Mouse (Mus musculus) lung, postnatal 0 days (tissue): ENCODE results near the gene Tbc1d30. TPM values are rescaled to one million over a fixed set of nuclear protein-coding genes. Genes with fewer than 3 reads are reported as not detected.
A peak's percentile ranks its signal among the peaks of the same experiment; 100 is the strongest.

ENCODE experiments used
- ATAC-seq: fragments of 200-750 bp; cut with Nextera tagmentation; 2 replicates; pipeline ENCODE4 v1.8.0; 2017; ENCODE audit warnings: moderate library complexity
- DNase-seq: peaks from one replicate; pipeline ENCODE4 v3.0.0-alpha.2; 2016; ENCODE audit warnings: low spot score
- H3K27ac ChIP-seq: fragments of 300-500 bp; sonication (generic); 2 replicates; pipeline ENCODE4 v1.5.1; 2014; ENCODE audit warnings: antibody characterized with exemption, mild to moderate bottlenecking, low read length, mixed read lengths
- H3K27me3 ChIP-seq: fragments of 300-500 bp; sonication (generic); replicated peaks from 2 replicates; pipeline ENCODE4 v1.6.1; 2014; ENCODE audit warnings: low read length, mixed read lengths; ENCODE audit not compliant: insufficient read depth
- H3K36me3 ChIP-seq: fragments of 300-500 bp; sonication (generic); 2 replicates; pipeline ENCODE4 v1.6.1; 2014; ENCODE audit warnings: low read length, mixed read lengths; ENCODE audit not compliant: insufficient read depth
- H3K4me1 ChIP-seq: fragments of 300-500 bp; sonication (generic); 2 replicates; pipeline ENCODE4 v1.6.1; 2014; ENCODE audit warnings: antibody characterized with exemption, low read depth, low read length, mixed read lengths; ENCODE audit not compliant: insufficient read depth
- H3K4me2 ChIP-seq: fragments of 300-500 bp; sonication (generic); replicated peaks from 2 replicates; pipeline ENCODE4 v1.6.1; 2014; ENCODE audit warnings: low read depth, mild to moderate bottlenecking, low read length, moderate library complexity, mixed read lengths
- H3K4me3 ChIP-seq: fragments of 300-500 bp; sonication (generic); 2 replicates; pipeline ENCODE4 v1.5.1; 2014; ENCODE audit warnings: low read depth, low read length
- H3K9ac ChIP-seq: fragments of 300-500 bp; sonication (generic); replicated peaks from 2 replicates; pipeline ENCODE4 v1.6.1; 2014; ENCODE audit warnings: low read depth, mild to moderate bottlenecking
- H3K9me3 ChIP-seq: fragments of 300-500 bp; sonication (generic); 2 replicates; pipeline ENCODE4 v1.6.1; 2016; ENCODE audit warnings: low read length, mixed read lengths
- CTCF ChIP-seq: IDR thresholded peaks from 2 replicates; pipeline ENCODE4 v1.5.1; 2016; ENCODE audit warnings: antibody characterized with exemption, mild to moderate bottlenecking
- EP300 ChIP-seq: IDR thresholded peaks from 2 replicates; pipeline ENCODE4 v1.6.1; 2016; ENCODE audit warnings: antibody characterized with exemption, mild to moderate bottlenecking, control low read depth
- WGBS: fragments of 180-500 bp; shearing (Covaris S2); extraction: QIAGEN DNeasy Blood & Tissue Kit; methylation state at CpG from one replicate; pipeline ENCODE4 v1.1.7; 2014; 5-methylcytosine and 5-hydroxymethylcytosine counted together
- polyA plus RNA-seq: library from polyadenylated mRNA; unstranded; fragments of >200 nt; fragmentation: Nextera tagmentation; extraction: Ambion mirVana; gene quantifications from 2 replicates; pipeline ENCODE4 v1.2.1, GENCODE M21; 2015

Tbc1d30 gene
- polyA plus RNA-seq, 1 experiment from 2014 or later: 4.4 TPM

DNA sequence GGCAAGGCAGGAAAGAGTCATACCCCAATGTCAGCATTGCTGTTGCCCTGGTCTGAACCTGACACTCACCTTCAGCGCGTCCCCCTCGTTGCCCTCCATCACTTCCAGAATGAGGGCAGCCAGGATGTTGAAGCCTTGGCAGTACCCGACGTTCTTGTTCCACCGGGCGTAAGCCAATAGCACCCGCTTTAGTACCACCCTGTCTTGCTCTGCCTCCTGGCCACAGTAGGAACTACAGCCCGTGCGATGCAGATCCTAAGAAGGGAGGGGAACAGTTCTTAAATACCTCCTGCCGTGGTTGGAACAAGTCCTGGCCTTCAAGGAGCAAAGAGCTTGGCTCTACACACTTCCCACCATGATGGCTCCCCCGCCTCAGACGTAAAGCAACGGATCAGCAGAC is 49.2 kb downstream of the Tbc1d30 start:
- 85% methylated on average over 14 of the region's 14 CpGs for WGBS
- Histone ChIP-seq H3K4me2 (no peak overlapping the region), H3K4me3 (no peak overlapping the region), H3K27ac (no peak overlapping the region), H3K9ac (no peak overlapping the region), H3K27me3 (no peaks in the 10 kb centered on the region), H3K36me3 (no peaks in the 10 kb centered on the region), H3K4me1 (no peaks in the 10 kb centered on the region), H3K9me3 (no peaks in the 10 kb centered on the region)
- no peak for DNase-seq
- ATAC-seq: no peak
- no peak for TF ChIP-seq EP300
- no peak for TF ChIP-seq CTCF

- Histone ChIP-seq H3K27ac (no peak overlapping the region), H3K27me3 (no peaks in the 10 kb centered on the region), H3K4me1 (no peaks in the 10 kb centered on the region), H3K36me3 (no peaks in the 10 kb centered on the region), H3K9me3 (no peaks in the 10 kb centered on the region), H3K4me3 (no peak overlapping the region), H3K4me2 (no peak overlapping the region), H3K9ac (no peak overlapping the region)
- DNase-seq (no peak), ATAC-seq (no peak)
- WGBS: 79% methylated on average over 7 of the region's 7 CpGs
- TF ChIP-seq EP300: no peak
- TF ChIP-seq CTCF: no peak
Observed at GRCm38 (mm10) chr10:121300659-121301058, 50.4 kb downstream of the Tbc1d30 start.

DNA sequence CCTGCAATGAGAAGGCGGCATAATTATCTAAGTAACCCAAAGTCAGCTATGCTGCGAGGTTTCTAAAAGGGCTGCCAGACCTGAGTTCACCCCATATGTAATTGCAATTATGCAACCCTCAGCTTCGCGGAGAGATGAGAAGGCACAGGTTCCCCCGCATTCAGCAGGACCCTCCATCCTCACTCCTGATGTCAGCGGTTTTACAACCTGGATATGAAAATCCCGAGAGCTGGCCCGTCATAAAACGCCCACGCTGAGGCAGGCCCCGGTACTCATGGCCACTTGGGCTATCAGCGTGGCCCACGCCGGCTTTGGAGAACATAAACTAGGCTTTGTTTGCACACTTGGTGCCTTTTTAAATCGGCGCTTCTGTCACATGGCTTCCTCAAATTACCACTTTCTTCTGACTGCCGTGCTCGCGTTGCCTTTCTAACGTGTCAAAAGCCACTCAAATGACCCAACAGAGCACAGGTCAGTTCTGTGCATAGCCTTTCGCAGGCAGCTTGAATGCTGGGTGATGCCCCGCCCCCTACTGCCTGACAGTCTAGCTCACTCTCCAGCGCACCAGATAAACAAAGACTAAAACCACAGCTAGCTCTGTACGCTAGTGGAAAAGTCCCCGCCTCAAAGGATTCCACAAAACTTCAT is 53.9 kb downstream of the Tbc1d30 start:
- Histone ChIP-seq H3K4me3 (no peak overlapping the region), H3K36me3 (no peaks in the 10 kb centered on the region; the same call in 1 of the 2 replicates), H3K4me2 (peak overlapping the region; percentile 49), H3K27ac (no peak overlapping the region; the same call in 1 of the 2 replicates), H3K9ac (no peak overlapping the region), H3K27me3 (no peaks in the 10 kb centered on the region), H3K9me3 (no peaks in the 10 kb centered on the region), H3K4me1 (no peaks in the 10 kb centered on the region)
- ATAC-seq: peak; percentile 93
- no peak for TF ChIP-seq EP300
- TF ChIP-seq CTCF: peak; percentile 37
- WGBS: 16% methylated on average over 25 of the region's 25 CpGs
- peak; percentile 85 for DNase-seq

DNA sequence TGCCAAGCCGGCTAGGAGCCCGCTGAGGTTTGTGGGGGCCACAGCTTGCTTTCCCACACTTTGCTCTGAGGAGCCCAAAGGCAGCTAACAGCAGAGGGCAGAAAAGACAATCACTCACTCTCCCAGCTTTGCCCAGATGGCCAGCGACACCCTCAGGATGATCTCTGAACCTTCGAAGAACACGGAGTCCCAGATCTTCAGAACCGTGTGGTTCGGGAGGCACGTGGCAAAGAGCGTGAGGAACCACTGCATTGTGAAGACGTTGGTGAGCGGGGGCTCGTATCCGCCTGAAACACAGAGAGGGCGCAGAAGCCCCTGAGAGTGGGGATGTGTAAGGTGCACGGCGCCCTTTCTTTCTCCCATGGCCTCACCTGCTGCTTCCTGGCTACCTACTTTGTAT is 56.6 kb downstream of the Tbc1d30 start:
- Histone ChIP-seq H3K4me1 (no peaks in the 10 kb centered on the region), H3K27me3 (no peaks in the 10 kb centered on the region), H3K9me3 (no peaks in the 10 kb centered on the region), H3K36me3 (no peaks in the 10 kb centered on the region; the same call in 1 of the 2 replicates), H3K4me2 (no peak overlapping the region), H3K9ac (no peak overlapping the region), H3K4me3 (no peak overlapping the region), H3K27ac (no peak overlapping the region)
- no peak for DNase-seq
- no peak for ATAC-seq
- TF ChIP-seq CTCF: peak; percentile 29
- TF ChIP-seq EP300: no peak
- WGBS: 65% methylated on average over 16 of the region's 16 CpGs

DNA sequence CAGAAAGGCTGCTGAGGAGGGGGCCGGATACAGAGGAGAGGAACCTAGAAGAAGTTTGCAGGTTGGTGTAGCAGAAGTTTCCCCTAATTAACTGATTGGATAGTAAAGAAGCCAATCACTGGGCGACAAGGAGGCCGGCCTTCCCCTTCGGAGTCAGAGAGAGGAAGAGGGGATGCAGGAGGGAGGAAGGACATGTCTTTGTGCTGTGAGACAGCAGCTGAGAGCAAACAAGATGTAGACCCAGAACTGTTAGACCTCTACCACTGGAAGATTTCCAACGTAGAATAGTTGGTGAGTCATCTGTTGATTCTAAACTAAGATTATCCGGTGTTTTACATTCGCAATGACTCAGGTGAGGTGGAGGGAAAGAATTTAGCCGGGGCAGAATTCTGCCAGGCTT is 57.2 kb downstream of the Tbc1d30 start:
- Histone ChIP-seq H3K4me2 (no peak overlapping the region), H3K4me3 (no peak overlapping the region), H3K9me3 (no peaks in the 10 kb centered on the region), H3K9ac (no peak overlapping the region), H3K27ac (no peak overlapping the region), H3K27me3 (no peaks in the 10 kb centered on the region), H3K36me3 (no peaks in the 10 kb centered on the region; the same call in 1 of the 2 replicates), H3K4me1 (no peaks in the 10 kb centered on the region)
- ATAC-seq: no peak
- no peak for DNase-seq
- TF ChIP-seq CTCF (no peak), EP300 (no peak)
- WGBS: 57% methylated on average over 8 of the region's 8 CpGs

- Histone ChIP-seq H3K4me2 (no peak overlapping the region), H3K4me1 (no peaks in the 10 kb centered on the region), H3K4me3 (no peak overlapping the region), H3K9ac (no peak overlapping the region), H3K36me3 (no peaks in the 10 kb centered on the region; the same call in 1 of the 2 replicates), H3K27ac (no peak overlapping the region), H3K27me3 (no peaks in the 10 kb centered on the region), H3K9me3 (no peaks in the 10 kb centered on the region)
- TF ChIP-seq EP300 (no peak), CTCF (no peak)
- WGBS: 75% methylated on average over 10 of the region's 10 CpGs
- ATAC-seq: no peak; the same call in 1 of the 2 replicates
- DNase-seq: no peak
Observed at GRCm38 (mm10) chr10:121291272-121291917, 59.7 kb downstream of the Tbc1d30 start.
